Mouse (Mus musculus) liver, embryonic 16.5 days (tissue): ENCODE results near the gene Card11. TPM values are rescaled to one million over a fixed set of nuclear protein-coding genes. Genes with fewer than 3 reads are reported as not detected.

Experiments
- ATAC-seq: fragments of 200-750 bp; cut with Nextera tagmentation; 2 replicates; pipeline ENCODE4 v1.8.0; 2017; ENCODE audit warnings: low read depth, mild to moderate bottlenecking, moderate number of reproducible peaks, moderate library complexity
- H3K27ac ChIP-seq: fragments of 300-500 bp; sonication (generic); 2 replicates; pipeline ENCODE4 v1.5.1; 2014; ENCODE audit warnings: mild to moderate bottlenecking, low read length
- H3K27me3 ChIP-seq: fragments of 300-500 bp; sonication (generic); 2 replicates; pipeline ENCODE4 v1.6.1; 2014; ENCODE audit warnings: low read depth, low read length, mixed read lengths; ENCODE audit not compliant: control insufficient read depth, insufficient read depth
- H3K36me3 ChIP-seq: fragments of 300-500 bp; sonication (generic); 2 replicates; pipeline ENCODE4 v1.6.1; 2014; ENCODE audit warnings: mild to moderate bottlenecking; ENCODE audit not compliant: control insufficient read depth, insufficient read depth
- H3K4me1 ChIP-seq: fragments of 300-500 bp; sonication (generic); 2 replicates; pipeline ENCODE4 v1.6.1; 2014; ENCODE audit warnings: low read depth, low read length, mixed read lengths; ENCODE audit not compliant: control insufficient read depth
- H3K4me2 ChIP-seq: fragments of 300-500 bp; sonication (generic); 2 replicates; pipeline ENCODE4 v1.6.1; 2014; ENCODE audit warnings: low read depth, low read length, mixed read lengths
- H3K4me3 ChIP-seq: fragments of 300-500 bp; sonication (generic); 2 replicates; pipeline ENCODE4 v1.5.1; 2014; ENCODE audit warnings: low read depth, mild to moderate bottlenecking, low read length
- H3K9ac ChIP-seq: fragments of 300-500 bp; sonication (generic); 2 replicates; pipeline ENCODE4 v1.6.1; 2014; ENCODE audit warnings: low read depth, low read length
- H3K9me3 ChIP-seq: fragments of 300-500 bp; sonication (generic); replicated peaks from 2 replicates; pipeline ENCODE4 v1.6.1; 2016; ENCODE audit warnings: low read length; ENCODE audit not compliant: control insufficient read depth
- WGBS: fragments of 180-500 bp; shearing (Covaris S2); extraction: QIAGEN DNeasy Blood & Tissue Kit; methylation state at CpG from one replicate; pipeline ENCODE4 v1.1.7; 2014; ENCODE audit not compliant: insufficient replicate concordance; 5-methylcytosine and 5-hydroxymethylcytosine counted together
- polyA plus RNA-seq: library from polyadenylated mRNA; unstranded; fragments of >200 nt; fragmentation: Nextera tagmentation; extraction: Ambion mirVana; gene quantifications from 2 replicates; pipeline ENCODE4 v1.2.1, GENCODE M21; 2015

Gene Card11
- polyA plus RNA-seq, 1 experiment from 2014 or later: 0.08 TPM

DNA sequence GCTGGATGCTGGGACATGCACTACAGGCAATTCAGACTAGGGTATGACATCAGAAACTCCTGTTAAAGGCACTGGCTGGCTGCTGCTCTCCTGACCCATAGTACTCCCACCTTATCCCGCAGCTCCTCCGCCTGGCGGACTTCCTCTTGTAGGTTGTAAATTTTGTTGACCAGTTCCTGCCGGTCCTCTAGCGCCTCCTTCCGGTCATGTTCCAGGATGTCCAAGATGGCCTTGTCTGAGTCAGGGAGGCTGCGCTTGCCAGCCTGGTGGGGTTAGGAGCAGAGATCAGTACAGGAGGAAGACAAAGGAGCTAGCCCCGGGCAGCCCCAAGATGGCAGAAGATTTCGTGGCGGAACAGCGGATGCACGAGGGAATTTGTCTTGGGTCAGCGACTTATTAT lies 99.5 kb downstream of the Card11 start:
- H3K36me3 ChIP-seq: no peaks in the 10 kb centered on the region
- no peak overlapping the region for H3K9ac ChIP-seq
- H3K9me3 ChIP-seq: no peaks in the 10 kb centered on the region
- ATAC-seq: no peak
- no peaks in the 10 kb centered on the region for H3K4me1 ChIP-seq
- 62% methylated on average over 13 of the region's 13 CpGs for WGBS
- H3K4me3 ChIP-seq: no peak overlapping the region
- H3K27me3 ChIP-seq: no peaks in the 10 kb centered on the region
- H3K27ac ChIP-seq: no peak overlapping the region
- H3K4me2 ChIP-seq: no peak overlapping the region

DNA sequence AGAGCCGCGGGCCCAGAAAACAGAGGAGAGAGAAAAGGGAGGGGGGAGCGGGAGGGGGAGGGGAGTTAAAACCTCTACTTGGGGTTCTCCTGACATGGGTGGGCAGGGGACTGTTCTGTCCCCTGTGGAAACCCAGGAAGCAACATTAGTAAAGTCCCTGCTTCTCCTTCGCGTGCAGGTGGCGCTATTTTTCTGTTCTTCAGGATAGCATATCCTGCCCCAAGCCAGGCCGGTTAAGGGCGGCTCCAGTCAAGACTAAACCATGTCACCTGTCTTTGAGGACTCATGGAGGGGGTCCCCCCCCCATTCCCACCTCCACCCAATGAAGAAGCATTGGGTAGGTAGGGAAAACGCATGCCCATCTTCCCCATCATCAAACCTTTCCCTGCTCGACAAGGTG lies 109.3 kb downstream of the Card11 start:
- WGBS: 29% methylated on average over 10 of the region's 10 CpGs
- Histone ChIP-seq H3K9ac (no peak overlapping the region), H3K9me3 (no peaks in the 10 kb centered on the region), H3K27ac (no peak overlapping the region), H3K4me3 (no peak overlapping the region), H3K4me2 (no peak overlapping the region), H3K36me3 (no peaks in the 10 kb centered on the region), H3K4me1 (no peaks in the 10 kb centered on the region), H3K27me3 (no peaks in the 10 kb centered on the region)
- ATAC-seq: no peak

GRCm38 (mm10) chr5:140890050-140890449 lies 110.3 kb downstream of the Card11 start:
- no peaks in the 10 kb centered on the region for H3K9me3 ChIP-seq
- no peak for ATAC-seq
- no peaks in the 10 kb centered on the region for H3K27me3 ChIP-seq
- H3K4me3 ChIP-seq: no peak overlapping the region
- H3K27ac ChIP-seq: no peak overlapping the region
- no peak overlapping the region for H3K9ac ChIP-seq
- H3K36me3 ChIP-seq: no peaks in the 10 kb centered on the region
- H3K4me1 ChIP-seq: no peaks in the 10 kb centered on the region
- H3K4me2 ChIP-seq: no peak overlapping the region
- 58% methylated on average over 14 of the region's 14 CpGs for WGBS

DNA sequence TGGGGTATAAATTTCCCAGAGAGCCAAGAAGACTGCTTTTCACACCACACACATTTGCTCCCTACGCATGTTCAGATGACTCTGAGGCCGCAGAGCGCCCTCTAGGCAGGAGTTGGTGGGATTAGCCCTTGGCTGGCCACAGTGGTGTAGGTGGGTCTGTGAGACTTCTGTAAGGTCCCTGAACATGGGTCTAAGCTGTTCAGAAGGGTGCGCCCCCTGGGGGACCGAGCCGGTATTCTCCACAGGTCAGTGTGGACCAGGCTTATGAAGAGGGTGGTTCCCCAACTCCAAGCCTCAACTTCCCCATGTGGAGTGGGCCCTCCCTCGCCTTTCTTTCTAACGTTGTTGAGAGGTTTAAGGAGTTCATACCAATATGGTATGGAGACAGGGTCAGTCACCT lies 110.8 kb downstream of the Card11 start:
- no peak overlapping the region for H3K27ac ChIP-seq
- no peaks in the 10 kb centered on the region for H3K4me1 ChIP-seq
- H3K9ac ChIP-seq: no peak overlapping the region
- 28% methylated on average over 8 of the region's 8 CpGs for WGBS
- no peaks in the 10 kb centered on the region for H3K27me3 ChIP-seq
- no peak overlapping the region for H3K4me3 ChIP-seq
- ATAC-seq: no peak
- H3K4me2 ChIP-seq: no peak overlapping the region
- no peaks in the 10 kb centered on the region for H3K9me3 ChIP-seq
- H3K36me3 ChIP-seq: no peaks in the 10 kb centered on the region

- WGBS: 64% methylated on average over 8 of the region's 8 CpGs
- Histone ChIP-seq H3K36me3 (no peaks in the 10 kb centered on the region), H3K4me3 (no peak overlapping the region), H3K27me3 (no peaks in the 10 kb centered on the region), H3K4me1 (no peaks in the 10 kb centered on the region), H3K9ac (no peak overlapping the region), H3K27ac (no peak overlapping the region), H3K4me2 (no peak overlapping the region), H3K9me3 (no peaks in the 10 kb centered on the region)
- no peak for ATAC-seq
These were observed 112.5 kb downstream of the Card11 start for GRCm38 (mm10) chr5:140887871-140888270.

DNA sequence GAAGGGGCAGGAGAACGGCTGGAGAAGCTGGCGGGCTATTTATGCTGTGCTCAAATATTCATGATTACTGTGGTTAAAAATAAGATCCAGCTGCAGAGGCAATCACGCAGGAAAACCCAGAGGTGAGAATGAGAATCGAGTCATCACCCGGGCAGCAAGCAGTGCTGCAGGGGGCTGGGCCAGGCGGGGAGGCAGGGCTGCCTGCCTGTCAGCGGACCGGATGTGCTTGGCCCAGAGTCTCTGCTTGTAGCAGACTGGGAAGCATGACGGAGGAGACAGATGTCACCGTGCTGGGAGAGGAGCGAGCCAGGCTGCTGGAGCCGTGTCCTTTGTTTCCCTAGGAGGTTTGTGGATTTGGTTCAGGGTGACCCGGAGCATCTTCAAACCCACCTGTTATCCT lies 115.4 kb downstream of the Card11 start:
- 32% methylated on average over 13 of the region's 13 CpGs for WGBS
- H3K27me3 ChIP-seq: no peaks in the 10 kb centered on the region
- H3K4me2 ChIP-seq: no peak overlapping the region
- H3K36me3 ChIP-seq: no peaks in the 10 kb centered on the region
- no peak overlapping the region for H3K9ac ChIP-seq
- no peak overlapping the region for H3K4me3 ChIP-seq
- ATAC-seq: no peak
- H3K4me1 ChIP-seq: no peaks in the 10 kb centered on the region
- no peak overlapping the region for H3K27ac ChIP-seq
- H3K9me3 ChIP-seq: no peaks in the 10 kb centered on the region

DNA sequence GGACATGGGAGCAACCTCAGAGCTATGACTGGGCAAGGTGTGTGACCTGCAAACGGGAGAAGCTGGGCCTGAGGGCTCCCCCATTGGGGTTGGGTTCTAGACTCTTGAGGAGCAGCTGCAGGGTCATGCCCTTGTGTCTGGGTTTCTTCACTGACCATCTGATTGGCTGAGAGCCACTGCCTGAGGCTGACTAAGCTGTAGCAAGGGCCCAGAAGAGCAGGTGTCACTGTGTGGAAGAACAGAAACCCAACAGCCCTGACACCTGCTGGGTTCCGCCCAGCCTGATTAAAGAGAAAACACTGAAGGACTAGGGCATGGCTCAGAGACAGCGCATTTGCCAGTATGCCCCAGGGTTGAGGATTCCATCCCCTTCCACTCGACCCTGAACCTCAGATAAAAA lies 118.0 kb downstream of the Card11 start:
- no peak overlapping the region for H3K4me2 ChIP-seq
- H3K9me3 ChIP-seq: no peaks in the 10 kb centered on the region
- H3K4me3 ChIP-seq: no peak overlapping the region
- no peaks in the 10 kb centered on the region for H3K27me3 ChIP-seq
- no peaks in the 10 kb centered on the region for H3K4me1 ChIP-seq
- no peaks in the 10 kb centered on the region for H3K36me3 ChIP-seq
- no peak overlapping the region for H3K9ac ChIP-seq
- no peak for ATAC-seq
- WGBS: 56% methylated on average over 4 of the region's 4 CpGs
- no peak overlapping the region for H3K27ac ChIP-seq

- no peak for ATAC-seq
These were observed 120.2 kb downstream of the Card11 start for GRCm38 (mm10) chr5:140880151-140880550.

DNA sequence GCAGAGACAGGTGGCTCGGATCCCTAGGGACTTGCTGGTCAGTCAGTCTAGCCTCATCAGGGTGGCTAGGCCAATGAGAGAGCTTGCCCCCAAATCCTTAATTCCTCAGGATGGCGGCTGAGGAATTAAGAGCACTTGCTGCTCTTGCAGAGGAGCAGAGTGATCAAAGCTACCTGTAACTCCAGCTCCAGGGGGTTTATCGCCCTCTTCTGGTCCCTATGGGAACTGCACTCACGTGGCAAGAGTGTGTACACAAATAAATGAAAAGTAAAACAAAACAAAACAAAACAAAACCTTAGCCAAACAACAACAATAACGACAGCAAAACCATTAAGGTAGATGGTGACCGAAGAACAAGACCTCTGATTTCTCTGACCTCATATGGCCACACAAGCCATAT lies 121.7 kb downstream of the Card11 start:
- H3K27ac ChIP-seq: no peak overlapping the region
- no peaks in the 10 kb centered on the region for H3K9me3 ChIP-seq
- ATAC-seq: no peak
- no peak overlapping the region for H3K9ac ChIP-seq
- no peak overlapping the region for H3K4me3 ChIP-seq
- 46% methylated on average over 6 of the region's 6 CpGs for WGBS
- no peaks in the 10 kb centered on the region for H3K27me3 ChIP-seq
- no peak overlapping the region for H3K4me2 ChIP-seq
- H3K36me3 ChIP-seq: no peaks in the 10 kb centered on the region
- H3K4me1 ChIP-seq: no peaks in the 10 kb centered on the region

More at GRCm38 (mm10) chr5:140880151-140880550, 120.2 kb downstream of the Card11 start:
- no peak overlapping the region for H3K27ac ChIP-seq
- H3K36me3 ChIP-seq: no peaks in the 10 kb centered on the region
- H3K4me1 ChIP-seq: no peaks in the 10 kb centered on the region
- H3K9me3 ChIP-seq: no peaks in the 10 kb centered on the region
- WGBS: 57% methylated on average over 10 of the region's 10 CpGs
- no peak overlapping the region for H3K4me2 ChIP-seq
- H3K27me3 ChIP-seq: no peaks in the 10 kb centered on the region
- no peak overlapping the region for H3K4me3 ChIP-seq
- no peak overlapping the region for H3K9ac ChIP-seq
